Mouse (Mus musculus) monocyte, adult 2 months (primary cell): Measurements from ENCODE around the gene Cblc.
A peak's percentile ranks its signal among the peaks of the same experiment; 100 is the strongest.

Experiments used
- DNase-seq, 2 experiments: peaks; one replicate each; pipeline ENCODE4 v3.0.0; 2022; ENCODE audit warnings: low spot score in 2 of 2, low read depth in 1 of 2

Cblc gene

DNA sequence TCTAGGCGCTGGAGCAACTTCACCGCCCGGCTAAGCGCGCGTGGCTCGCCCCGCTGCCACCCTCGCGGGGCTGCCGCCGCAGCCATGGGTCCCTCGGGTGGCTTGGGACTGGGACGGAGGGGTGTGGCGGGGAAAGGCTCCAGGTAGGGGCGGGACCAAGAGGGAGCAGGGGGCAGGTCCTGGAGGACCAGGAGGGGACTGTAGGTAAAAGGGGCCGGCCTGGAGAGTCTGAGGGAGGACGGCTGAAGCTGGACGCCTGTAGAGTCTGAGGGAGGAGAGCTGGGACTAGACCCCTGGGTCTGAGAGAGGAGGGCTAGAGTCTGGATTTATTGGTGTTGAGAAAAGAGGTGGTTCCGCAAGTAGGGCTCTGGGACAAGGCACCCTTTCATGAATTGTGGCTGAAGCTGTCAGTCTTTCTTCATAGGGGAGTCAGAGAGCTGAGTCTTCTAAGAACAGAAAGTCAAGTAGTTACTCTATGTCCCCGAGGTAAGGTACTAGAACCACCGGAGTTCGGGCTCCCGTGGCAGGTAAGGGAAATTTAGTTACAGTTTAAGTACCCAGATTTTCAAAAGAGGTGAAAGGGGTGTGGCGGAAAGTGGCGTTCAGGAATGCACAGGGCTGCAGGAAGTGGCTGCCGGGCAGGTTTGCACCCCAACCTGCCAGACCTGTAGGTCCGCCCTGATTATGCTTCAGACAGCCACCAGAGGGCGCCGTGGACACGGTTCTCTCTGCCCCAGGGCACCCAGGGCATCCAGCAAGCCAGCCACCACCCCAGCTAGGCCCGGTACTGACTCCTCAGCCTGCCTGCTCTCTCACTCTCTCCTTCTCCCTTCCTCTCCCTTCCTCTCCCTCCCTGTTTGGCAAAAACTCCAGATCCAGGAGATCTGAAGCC, at the start of gene Cblc:
TSS of gene Cblc (minus strand) at position 113 of the 892 bp plus-strand sequence.
- DNase-seq = peak; percentile 33 to 74

- peak; percentile 49 to 77 for DNase-seq
Observed at GRCm38 (mm10) chr7:19844521-19845171, 48.0 kb upstream of the Cblc start.

DNA sequence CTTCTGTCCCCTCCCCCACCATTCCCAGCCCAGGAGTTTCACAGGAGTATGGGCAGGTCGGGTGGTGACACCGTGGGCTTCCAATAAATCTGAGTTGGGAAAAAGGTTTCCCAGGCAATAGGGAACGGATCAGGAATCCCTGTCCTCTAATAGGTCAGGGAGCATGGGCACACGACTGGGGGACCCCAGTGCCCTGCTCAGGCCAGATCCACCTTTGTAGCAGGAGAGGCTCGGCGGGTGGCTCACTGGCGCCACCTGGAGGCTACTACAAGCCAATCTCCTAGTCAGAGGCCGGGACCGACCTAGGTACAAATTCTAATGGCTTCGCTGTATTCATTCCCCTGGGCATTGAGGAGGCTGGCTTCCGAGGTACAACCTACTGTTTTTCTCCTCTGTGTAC, 47.0 kb upstream of the Cblc start:
- DNase-seq = peak; percentile 27 to 59

DNA sequence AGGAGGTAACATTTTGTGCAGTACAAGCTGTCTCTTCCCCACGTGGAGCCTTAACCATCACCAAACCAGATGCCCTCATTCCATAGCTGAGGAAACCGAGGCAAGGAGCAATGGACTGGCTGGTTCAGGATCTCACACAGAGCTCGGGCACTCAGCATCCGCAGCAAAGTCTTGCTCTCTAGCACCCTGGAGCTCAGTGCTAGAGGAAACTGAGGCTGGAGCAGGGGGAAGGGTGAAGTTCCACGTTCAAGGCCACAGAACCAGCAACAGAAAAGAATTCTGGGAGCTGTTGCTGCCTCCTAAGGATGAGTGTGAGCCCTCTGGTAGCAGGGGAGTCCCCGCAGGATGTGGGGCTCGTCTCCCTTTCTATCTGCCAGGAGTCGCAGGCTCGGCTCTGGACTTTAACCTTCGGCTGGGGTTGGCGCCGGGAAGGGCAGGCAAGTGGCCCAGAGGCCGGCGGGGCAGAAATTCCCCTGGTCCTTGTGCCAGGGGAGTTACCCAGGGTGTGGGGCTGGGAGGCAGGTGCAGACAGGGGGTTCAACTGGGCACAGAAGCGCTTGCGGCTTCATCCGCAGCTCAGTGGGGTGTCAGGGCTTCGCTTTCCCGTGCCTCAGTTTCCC, 46.4 kb upstream of the Cblc start:
- DNase-seq = no peak

DNA sequence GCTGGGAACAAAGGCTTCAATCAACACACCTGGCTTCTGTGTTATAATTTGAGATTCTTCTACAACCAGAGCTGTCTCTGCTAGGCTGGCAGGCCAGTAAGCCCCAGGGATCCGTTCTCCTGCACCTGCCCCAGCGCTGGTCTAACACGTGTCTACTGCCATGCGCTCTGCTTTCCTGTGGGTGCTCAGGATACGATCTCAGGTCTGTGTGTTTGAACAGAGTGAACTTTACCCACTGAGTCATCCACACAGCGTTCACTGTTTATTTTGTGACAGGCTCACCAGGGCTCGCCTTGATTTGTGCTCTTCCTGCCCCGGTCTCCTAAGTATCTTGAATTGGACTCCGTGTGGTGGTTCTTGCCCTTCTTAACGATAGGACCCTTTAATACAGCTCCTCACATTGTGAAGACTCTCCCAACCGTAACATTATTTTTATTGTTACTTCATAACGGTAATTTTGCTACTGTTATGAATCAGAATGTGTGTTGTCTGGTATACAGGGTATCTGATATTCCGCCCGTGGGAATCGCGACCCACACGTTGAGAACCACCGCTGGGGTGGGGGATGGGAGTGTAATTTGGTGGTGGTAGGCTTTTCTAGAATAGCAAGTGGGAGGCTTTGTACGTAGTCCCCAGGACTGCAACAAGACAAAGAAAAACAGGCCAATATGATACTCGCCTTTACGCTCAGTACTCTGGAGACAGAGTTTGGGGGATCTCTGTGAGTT, 45.2 kb upstream of the Cblc start:
- no peak for DNase-seq

- DNase-seq = no peak
Observed at GRCm38 (mm10) chr7:19840936-19841335, 44.3 kb upstream of the Cblc start.

DNA sequence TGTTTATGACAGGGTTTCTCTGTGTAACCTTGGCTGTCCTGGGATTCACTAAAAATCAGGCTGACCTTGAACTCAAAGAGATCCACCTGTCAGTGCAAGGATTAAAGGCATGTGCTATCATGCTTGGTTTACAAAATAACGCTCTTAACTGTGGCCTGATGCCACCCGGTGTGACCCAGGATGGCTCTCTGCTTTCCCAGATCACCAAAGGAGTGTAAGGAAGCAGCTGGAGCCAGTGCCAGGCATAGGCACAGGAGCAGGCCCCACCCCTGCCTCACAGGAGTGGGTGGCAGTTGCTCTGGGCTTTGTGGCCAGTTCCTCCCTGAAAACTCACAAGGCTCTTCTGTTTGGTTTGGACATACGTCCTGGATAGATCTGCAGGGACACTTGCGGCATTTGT, 43.8 kb upstream of the Cblc start:
- no peak for DNase-seq

DNA sequence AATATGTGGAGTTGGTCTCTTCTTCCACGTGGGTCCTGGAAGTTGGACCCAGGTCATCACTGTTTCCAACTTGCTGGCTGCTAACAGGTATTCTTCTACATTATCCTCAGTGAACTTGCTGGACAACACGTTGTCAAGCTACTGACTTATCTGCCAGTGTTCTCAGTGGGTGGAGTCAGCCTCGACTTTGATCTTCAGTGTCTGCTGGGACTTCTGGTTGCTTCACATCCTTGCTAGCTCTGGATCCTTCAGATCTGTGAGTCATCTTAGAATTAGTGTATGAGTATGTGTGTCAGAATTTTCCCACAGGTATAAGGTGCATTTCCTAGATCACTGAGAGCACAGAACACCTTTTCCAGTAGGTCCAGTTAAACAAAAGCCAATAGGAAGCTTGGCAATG, 40.2 kb upstream of the Cblc start:
- no peak for DNase-seq

DNA sequence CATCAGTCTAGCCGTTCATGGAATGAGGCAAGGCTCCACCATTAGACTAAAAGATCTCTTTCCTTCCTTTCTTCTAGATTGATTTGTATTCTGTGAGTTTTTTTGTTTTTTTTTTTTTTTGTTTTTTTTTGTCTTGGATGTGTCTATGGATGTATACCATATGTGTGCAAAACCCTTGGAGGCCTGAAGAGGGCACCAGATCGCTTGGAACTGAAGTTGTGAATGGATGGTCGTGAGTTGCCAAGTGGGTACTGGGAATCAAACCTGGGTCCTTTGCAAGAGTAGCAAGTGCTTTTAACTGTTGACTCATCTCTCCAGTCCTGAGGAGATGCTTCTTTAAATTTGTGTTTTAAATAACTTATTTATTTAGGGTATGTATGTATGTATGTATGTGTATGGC, 37.4 kb upstream of the Cblc start:
- no peak for DNase-seq

DNA sequence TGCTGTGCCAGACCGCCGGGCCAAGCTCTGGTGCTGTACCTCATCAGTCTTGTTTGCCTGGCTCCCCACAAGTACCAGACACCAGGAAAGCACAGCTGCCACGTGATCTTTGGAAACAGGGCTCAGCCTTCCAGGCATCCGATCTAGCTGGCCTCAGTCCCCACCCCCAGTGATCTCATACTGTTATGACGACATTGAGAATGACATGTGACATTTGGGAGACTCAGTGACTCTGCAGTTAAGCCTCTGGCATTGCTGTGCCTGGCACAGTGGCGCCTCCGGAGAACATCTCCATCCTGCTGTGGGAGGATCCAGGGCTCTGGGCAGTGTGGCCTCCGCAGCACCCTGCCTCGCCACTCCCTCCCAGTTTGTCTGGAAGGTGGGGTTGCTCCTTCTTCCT, 35.2 kb upstream of the Cblc start:
- DNase-seq = no peak

DNA sequence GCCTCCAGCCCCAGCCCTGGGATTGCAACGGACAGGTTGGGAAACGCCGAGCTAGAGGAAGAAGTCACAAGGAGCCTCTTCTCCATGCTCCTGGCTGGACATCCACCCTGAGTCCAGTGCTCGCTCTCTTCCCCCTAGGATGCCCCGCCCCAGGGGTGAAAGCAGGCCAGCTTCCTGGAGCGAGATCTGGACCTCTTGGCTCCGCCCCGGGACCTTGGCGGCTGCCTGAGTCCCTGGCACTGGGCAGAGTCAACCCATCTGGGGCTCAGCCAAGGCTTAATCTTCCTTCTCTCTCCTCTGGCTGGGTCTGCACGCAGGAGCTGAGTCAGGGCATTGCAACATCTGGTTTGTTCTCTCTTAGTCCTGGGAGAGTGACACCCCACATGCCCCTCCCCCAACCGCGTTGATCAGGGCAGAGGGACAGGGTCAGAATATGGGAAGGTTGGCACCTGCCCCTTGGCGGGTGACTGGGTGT, 34.1 kb upstream of the Cblc start:
- peak; percentile 81 to 87 for DNase-seq

DNA sequence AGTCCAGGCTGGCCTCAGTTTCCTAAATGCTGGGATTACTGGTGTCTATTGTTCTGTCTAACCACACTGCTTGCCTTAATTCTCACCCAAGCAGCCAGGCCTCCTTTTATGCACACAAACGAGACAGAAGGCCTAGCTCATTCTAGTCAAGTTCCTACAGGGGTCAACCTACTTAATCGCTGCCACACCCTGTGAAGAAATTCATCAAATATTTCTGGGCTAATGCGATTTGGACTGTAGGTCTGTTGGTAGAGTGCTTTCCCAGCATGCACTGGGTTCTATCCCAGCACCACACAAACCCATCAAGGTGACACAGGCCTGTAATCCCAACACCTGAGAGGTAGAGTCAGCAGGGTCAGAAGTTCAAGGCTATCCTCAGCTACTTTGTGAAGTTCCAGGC, 33.1 kb upstream of the Cblc start:
- no peak for DNase-seq

- no peak for DNase-seq
Observed at GRCm38 (mm10) chr7:19826756-19827155, 30.1 kb upstream of the Cblc start.

DNA sequence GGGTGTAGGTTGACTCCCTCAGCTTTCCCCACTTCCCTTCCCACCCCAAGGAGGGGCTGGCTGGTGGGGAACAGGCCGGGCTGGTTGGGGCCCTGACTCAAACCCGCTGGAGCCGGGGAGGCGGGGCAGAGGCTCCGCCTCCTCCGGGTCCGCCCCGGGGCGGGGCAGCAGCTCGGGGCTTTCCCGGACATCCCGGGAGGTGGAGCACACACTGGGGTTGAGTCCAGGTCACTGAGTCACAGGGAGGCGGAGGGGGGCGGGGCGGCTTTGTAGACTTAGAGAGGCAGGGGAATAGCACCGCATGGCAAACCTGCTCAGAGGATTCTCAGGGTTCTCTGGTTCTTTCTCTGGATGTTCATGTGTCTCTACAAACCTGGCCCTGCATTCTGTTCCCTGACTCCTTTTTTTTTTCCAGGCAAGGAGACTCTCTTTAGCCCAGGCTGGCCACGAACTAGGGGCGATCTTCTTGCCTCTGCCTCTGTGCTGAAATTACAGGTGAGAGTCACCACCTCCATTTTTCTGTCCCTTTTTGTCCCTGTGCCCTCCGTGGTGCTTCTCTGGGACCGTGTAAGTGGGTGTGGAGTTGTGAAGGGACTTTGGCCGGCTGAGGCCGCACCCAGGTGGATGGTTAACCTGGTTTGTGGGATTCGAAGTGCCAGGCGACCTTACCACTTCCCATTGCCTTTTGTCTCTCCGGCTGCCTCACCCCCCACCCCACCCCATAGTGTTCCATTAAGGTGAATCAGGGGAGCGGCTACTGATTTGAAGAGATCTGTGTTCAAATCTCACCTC, 27.8 kb upstream of the Cblc start:
- peak; percentile 77 to 85 for DNase-seq

- peak; percentile 54 to 56 for DNase-seq
Observed at GRCm38 (mm10) chr7:19823256-19824181, 26.9 kb upstream of the Cblc start.

DNA sequence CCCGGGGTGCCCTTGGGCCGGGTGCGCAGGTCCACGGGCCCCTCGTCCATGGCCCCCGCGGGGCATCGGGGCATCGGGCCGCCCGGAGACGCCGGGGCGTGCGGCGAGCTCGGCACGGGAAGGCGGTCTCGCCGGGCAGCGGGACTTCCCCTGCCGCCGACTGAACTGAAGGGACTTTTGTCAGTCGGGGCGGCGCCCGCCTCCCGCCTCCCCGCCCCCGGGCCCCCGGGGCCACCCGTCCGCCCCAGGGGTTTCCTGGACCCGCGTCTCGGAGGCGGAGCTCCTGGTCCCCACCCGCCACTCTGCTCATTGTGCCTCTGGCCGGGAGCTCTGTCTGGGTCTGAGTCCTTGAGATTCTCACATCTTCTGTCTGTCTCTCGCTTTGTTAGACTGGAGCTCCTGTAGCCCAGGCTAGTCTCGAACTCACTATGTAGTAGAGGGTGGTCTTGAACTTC, 26.0 kb upstream of the Cblc start, which contains the start of gene Bcl3:
TSS of gene Bcl3 (minus strand) at position 167 of the 455 bp plus-strand sequence.
- peak in 1 of 2 experiments; percentile 69 for DNase-seq

- DNase-seq = no peak
Observed at GRCm38 (mm10) chr7:19822193-19822592, 25.6 kb upstream of the Cblc start.

DNA sequence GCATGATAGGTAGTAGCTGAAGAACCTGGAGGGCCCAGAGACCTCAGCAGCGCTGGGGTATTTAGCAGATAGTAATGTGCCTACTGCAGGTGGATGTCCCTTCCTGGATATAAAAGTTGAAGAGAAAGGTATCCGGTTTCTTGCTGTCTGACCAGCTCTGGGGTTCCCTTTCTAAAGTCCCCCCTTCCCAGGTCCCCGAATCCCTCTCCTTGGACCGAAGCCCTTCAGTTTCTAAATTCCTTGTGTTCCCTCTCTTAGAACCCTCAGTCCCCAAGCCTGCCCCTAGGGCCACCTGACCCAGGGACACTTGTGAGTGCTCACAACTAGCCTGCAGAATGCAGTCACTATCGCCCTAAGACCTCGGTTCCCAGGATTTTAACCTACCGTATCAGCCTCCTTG, 25.0 kb upstream of the Cblc start:
- no peak for DNase-seq
